Mouse (Mus musculus) embryonic stem cell, embryonic (primary cell): ENCODE data around the gene Gm49318.

Experiments used
- CTCF ChIA-PET, 4 experiments: fragments of 300-600 bp in 2 of 4; fragments of 350-600 bp in 2 of 4; sonication (Branson Sonifier 250); formaldehyde crosslinking; loops; one replicate each; lab custom pipeline; 2022; ENCODE audit warnings: inconsistent platforms in 2 of 4; lab: Charles Lee
- POLR2A ChIA-PET, 4 experiments: fragments of 300-600 bp in 2 of 4; fragments of 350-600 bp in 2 of 4; sonication (Branson Sonifier 250); formaldehyde crosslinking; loops; one replicate each; lab custom pipeline; 2022; ENCODE audit warnings: antibody characterized with exemption in 4 of 4, inconsistent platforms in 1 of 4; lab: Charles Lee

Gene Gm49318

GRCm38 (mm10) chr9:22086012-22086411 is 15.0 kb upstream of the Gm49318 start:
- ChIA-PET CTCF (interaction anchor here in 3 of 4 experiments (0.6 to 1.5 kb wide), 13 partner anchors 10 to 559 kb away, joined by 3 to 15 read pairs (median 4); partner anchors contain the start of genes Gm49318 (in 1 of the 3) and Zfp653 (in 1 of the 3)), POLR2A (interaction anchor here (0.5 to 5.1 kb wide), 33 partner anchors 9 to 795 kb away, joined by 3 to 45 read pairs (median 5); partner anchors contain the start of genes Gm49318 (in 3 of the 4), Zfp653 (in 2 of the 4), Ccdc159 (in 1 of the 4) and Cdkn2d (in 1 of the 4))

GRCm38 (mm10) chr9:22085022-22085834 is 14.2 kb upstream of the Gm49318 start, which contains the start of gene Ecsit:
Gene Ecsit (minus strand): TSS chr9:22085438.
- ChIA-PET POLR2A (interaction anchor here in 3 of 4 experiments (0.5 to 5.1 kb wide), 40 partner anchors 8 to 794 kb away, joined by 3 to 45 read pairs (median 5); partner anchors contain the start of genes Gm49318 (in 3 of the 3), Zfp653 (in 2 of the 3), Ccdc159 (in 1 of the 3) and Cdkn2d (in 1 of the 3)), CTCF (interaction anchor here in 3 of 4 experiments (0.5 to 1.5 kb wide), 17 partner anchors 10 to 670 kb away, joined by 3 to 15 read pairs (median 4); partner anchors contain the start of genes Gm49318 (in 1 of the 3) and Zfp653 (in 1 of the 3))

DNA sequence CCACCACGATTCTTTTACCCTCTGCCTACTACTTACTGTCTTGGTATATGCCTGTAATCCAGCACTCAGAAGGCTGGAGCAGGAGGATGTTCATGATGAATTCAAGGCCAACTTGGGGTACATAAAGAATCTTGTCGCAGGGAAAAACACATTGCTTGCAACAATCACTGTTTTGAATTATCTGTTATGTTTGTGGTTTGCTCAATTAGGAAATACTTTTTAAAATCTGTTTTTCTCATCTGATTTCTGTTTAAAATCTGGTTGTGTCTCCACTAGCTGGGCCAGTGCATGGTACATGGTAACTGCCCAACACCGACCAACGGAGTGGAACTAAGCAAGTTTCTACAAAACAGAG is 13.6 kb upstream of the Gm49318 start:
- CTCF ChIA-PET: interaction anchor here in 1 of 4 experiments (1.0 to 1.5 kb wide), 8 partner anchors 11 to 58 kb away, joined by 3 to 15 read pairs (median 4); partner anchors contain the start of genes Gm49318 and Zfp653
- POLR2A ChIA-PET: interaction anchor here in 3 of 4 experiments (0.7 to 5.1 kb wide), 25 partner anchors 8 to 383 kb away, joined by 3 to 45 read pairs (median 5); partner anchors contain the start of genes Gm49318 (in 2 of the 3), Zfp653 (in 2 of the 3), Ccdc159 (in 1 of the 3) and Cnn1 (in 1 of the 3)

DNA sequence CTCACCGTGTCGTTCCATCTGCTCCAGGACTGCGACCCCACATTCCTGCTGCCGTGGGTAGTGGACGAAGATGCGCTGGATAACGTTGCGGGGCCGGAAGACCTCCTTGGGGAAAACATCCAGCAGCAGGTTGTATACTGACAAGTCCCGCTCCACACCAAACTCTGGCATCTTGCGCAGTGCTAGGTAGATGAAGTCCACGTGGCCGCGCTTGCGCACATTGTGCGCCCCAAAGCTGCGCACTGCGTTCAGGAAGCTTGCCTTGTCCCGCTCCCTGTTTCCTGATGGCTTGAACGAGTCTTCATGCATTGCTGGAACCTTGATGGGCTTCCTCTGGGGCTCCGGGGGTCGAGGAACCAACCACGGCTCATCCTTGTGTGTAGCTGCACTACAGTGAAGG is 5.2 kb upstream of the Gm49318 start:
- CTCF ChIA-PET: interaction anchor here in 3 of 4 experiments (0.7 to 1.4 kb wide), 6 partner anchors 11 to 818 kb away, joined by 3 to 5 read pairs (median 4); no protein-coding TSS in a partner anchor
- POLR2A ChIA-PET: interaction anchor here in 3 of 4 experiments (0.6 to 3.8 kb wide), 12 partner anchors 9 to 95 kb away, joined by 3 to 17 read pairs (median 5); partner anchors contain the start of genes Ecsit (in 2 of the 3) and Elavl3 (in 1 of the 3)

GRCm38 (mm10) chr9:22075778-22076177 is 4.7 kb upstream of the Gm49318 start:
- ChIA-PET POLR2A (interaction anchor here (0.6 to 3.8 kb wide), 11 partner anchors 9 to 247 kb away, joined by 3 to 17 read pairs (median 5); partner anchors contain the start of genes Ecsit (in 2 of the 4) and Elavl3 (in 1 of the 4)), CTCF (interaction anchor here in 3 of 4 experiments (0.6 to 1.4 kb wide), 9 partner anchors 10 to 818 kb away, joined by 3 to 5 read pairs (median 4); partner anchors contain the start of genes Cnn1 (in 1 of the 3) and Ecsit (in 1 of the 3))

DNA sequence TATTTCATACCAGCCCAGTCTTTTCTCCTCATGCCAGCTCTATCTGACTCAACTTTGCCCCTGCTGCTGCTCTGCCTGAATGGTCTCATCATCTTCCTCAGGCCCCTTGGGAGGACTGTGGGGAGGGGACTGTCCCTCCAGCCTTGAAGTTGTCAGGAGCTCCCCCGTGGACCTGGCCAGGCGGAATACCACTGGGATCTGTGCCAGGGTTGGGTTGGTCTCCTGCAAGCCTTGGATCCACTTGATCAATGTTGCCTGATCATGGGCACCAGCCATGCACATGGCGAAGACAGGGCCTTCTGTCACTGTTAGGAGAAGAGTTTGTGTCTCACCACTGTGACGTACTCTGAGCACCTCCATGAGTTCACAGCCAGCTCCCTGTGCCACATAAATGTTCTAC is 1.2 kb upstream of the Gm49318 start:
- ChIA-PET CTCF (interaction anchor here in 2 of 4 experiments (0.8 to 1.4 kb wide), 2 partner anchors 71 to 339 kb away, joined by 3 to 4 read pairs; partner anchors contain the start of gene 9530077C05Rik (in 1 of the 2)), POLR2A (interaction anchor here in 2 of 4 experiments (0.5 to 5.1 kb wide), 6 partner anchors 13 to 94 kb away, joined by 3 to 45 read pairs (median 9); partner anchors contain the start of genes Ecsit (in 2 of the 2) and Elavl3 (in 1 of the 2))

- ChIA-PET CTCF (interaction anchor here (0.6 to 2.9 kb wide), 19 partner anchors 15 to 341 kb away, joined by 3 to 17 read pairs (median 4); partner anchors contain the start of genes Pigyl (in 2 of the 4), 9530077C05Rik (in 1 of the 4) and Ecsit (in 1 of the 4)), POLR2A (interaction anchor here in 3 of 4 experiments (0.5 to 5.1 kb wide), 57 partner anchors 8 to 560 kb away, joined by 3 to 45 read pairs (median 4); partner anchors contain the start of genes Ecsit (in 3 of the 3), Ldlr (in 3 of the 3), 9530077C05Rik (in 2 of the 3) and Anln (in 1 of the 3))
Observed at GRCm38 (mm10) chr9:22069881-22070553, 1.0 kb downstream of the Gm49318 start.

GRCm38 (mm10) chr9:22067195-22067594 is 3.9 kb downstream of the Gm49318 start:
- CTCF ChIA-PET: interaction anchor here (0.6 to 2.8 kb wide), 17 partner anchors 9 to 344 kb away, joined by 3 to 28 read pairs (median 4); partner anchors contain the start of genes 9530077C05Rik (in 1 of the 4), Epor (in 1 of the 4) and Pigyl (in 1 of the 4)
- POLR2A ChIA-PET: interaction anchor here in 2 of 4 experiments (1.1 to 3.0 kb wide), 9 partner anchors 8 to 107 kb away, joined by 3 to 16 read pairs (median 5); partner anchors contain the start of genes Ecsit (in 1 of the 2) and Elavl3 (in 1 of the 2)

- ChIA-PET POLR2A (interaction anchor here in 3 of 4 experiments (0.6 to 3.0 kb wide), 14 partner anchors 9 to 165 kb away, joined by 3 to 16 read pairs (median 5); partner anchors contain the start of genes Ecsit (in 2 of the 3) and Elavl3 (in 1 of the 3)), CTCF (interaction anchor here (0.6 to 2.8 kb wide), 23 partner anchors 9 to 1059 kb away, joined by 3 to 28 read pairs (median 5); partner anchors contain the start of genes 9530077C05Rik (in 1 of the 4), Ecsit (in 1 of the 4), Epor (in 1 of the 4) and Pigyl (in 1 of the 4))
Observed at GRCm38 (mm10) chr9:22066433-22066832, 4.6 kb downstream of the Gm49318 start.

GRCm38 (mm10) chr9:22065642-22066041 is 5.4 kb downstream of the Gm49318 start:
- POLR2A ChIA-PET: interaction anchor here in 3 of 4 experiments (0.6 to 3.0 kb wide), 12 partner anchors 8 to 203 kb away, joined by 3 to 16 read pairs (median 5); partner anchors contain the start of genes Ecsit (in 2 of the 3) and Elavl3 (in 1 of the 3)
- CTCF ChIA-PET: interaction anchor here (0.7 to 2.8 kb wide), 14 partner anchors 10 to 343 kb away, joined by 3 to 28 read pairs (median 8); partner anchors contain the start of gene Pigyl (in 1 of the 4)

- ChIA-PET POLR2A (interaction anchor here (0.5 to 3.0 kb wide), 10 partner anchors 9 to 116 kb away, joined by 3 to 16 read pairs (median 5); partner anchors contain the start of genes Ecsit (in 1 of the 4) and Elavl3 (in 1 of the 4)), CTCF (interaction anchor here in 3 of 4 experiments (1.0 to 2.1 kb wide), 3 partner anchors 10 to 91 kb away, joined by 3 to 7 read pairs (median 3); no protein-coding TSS in a partner anchor)
Observed at GRCm38 (mm10) chr9:22064341-22064740, 6.7 kb downstream of the Gm49318 start.

DNA sequence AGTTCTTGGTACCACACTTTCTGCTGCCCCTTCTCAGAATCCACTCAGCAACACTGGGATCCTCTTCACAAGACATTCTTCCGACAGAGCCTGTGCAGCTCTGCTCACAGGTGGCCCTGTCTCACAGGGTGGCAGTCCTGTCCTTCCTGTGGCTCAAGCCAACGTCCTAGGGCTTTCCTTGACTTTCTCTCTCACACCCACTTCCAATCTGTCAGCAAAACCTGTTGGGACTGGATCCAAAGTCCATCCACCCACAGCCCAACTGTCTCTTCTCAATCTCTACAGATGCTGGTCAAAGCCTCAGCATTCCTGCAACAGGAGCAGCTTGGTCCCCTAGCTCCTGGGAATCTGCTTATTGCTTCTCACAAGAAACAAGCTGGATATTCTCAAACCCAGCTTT is 9.7 kb downstream of the Gm49318 start:
- ChIA-PET CTCF (interaction anchor here in 2 of 4 experiments (0.9 to 1.0 kb wide), 2 partner anchors 37 to 66 kb away, joined by 3 to 4 read pairs; no protein-coding TSS in a partner anchor), POLR2A (interaction anchor here in 2 of 4 experiments (1.1 to 1.7 kb wide), 7 partner anchors 9 to 104 kb away, joined by 3 to 11 read pairs (median 5); partner anchors contain the start of genes Gm49318 (in 2 of the 2), Elavl3 (in 1 of the 2), Pigyl (in 1 of the 2) and Zfp653 (in 1 of the 2))

DNA sequence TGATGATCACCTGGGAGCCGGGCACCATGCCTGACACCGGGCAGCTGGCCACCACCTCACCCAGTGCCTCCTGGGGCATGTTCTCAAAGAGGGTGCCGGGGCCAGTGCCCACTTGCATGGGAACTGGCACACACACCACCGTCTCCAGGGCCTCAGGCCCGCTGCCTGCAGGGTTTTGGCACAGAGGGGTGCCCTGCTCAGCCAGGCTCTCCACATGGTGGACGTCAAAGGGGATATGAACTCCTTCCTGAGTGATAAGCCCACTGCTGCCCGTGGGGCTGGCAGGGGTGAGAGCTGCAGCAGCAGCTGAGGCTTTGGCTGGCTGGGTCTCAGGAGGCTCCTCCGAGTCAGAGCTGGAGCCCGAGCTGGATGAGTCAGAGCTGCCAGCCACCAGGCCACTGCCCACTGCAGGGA is 13.0 kb downstream of the Gm49318 start:
- ChIA-PET POLR2A (interaction anchor here in 3 of 4 experiments (0.6 to 4.9 kb wide), 10 partner anchors 8 to 339 kb away, joined by 3 to 43 read pairs (median 4); partner anchors contain the start of genes Gm49318 (in 2 of the 3) and Zfp653 (in 2 of the 3)), CTCF (interaction anchor here in 2 of 4 experiments (1.3 to 1.6 kb wide), 2 partner anchors 9 kb away, joined by 4 read pairs; no protein-coding TSS in a partner anchor)

GRCm38 (mm10) chr9:22057031-22057517 is 14.0 kb downstream of the Gm49318 start:
- CTCF ChIA-PET: interaction anchor here in 3 of 4 experiments (1.3 to 3.5 kb wide), 3 partner anchors 10 to 78 kb away, joined by 4 to 18 read pairs (median 4); no protein-coding TSS in a partner anchor
- POLR2A ChIA-PET: interaction anchor here in 2 of 4 experiments (0.9 to 4.9 kb wide), 10 partner anchors 9 to 130 kb away, joined by 3 to 43 read pairs (median 4); partner anchors contain the start of genes Gm49318 (in 2 of the 2), Zfp653 (in 2 of the 2), Ccdc159 (in 1 of the 2) and Ecsit (in 1 of the 2)
